Mouse (Mus musculus) midbrain, postnatal 0 days (tissue): ENCODE results near the gene Slc24a1. TPM values are rescaled to one million over a fixed set of nuclear protein-coding genes. Genes with fewer than 3 reads are reported as not detected.

Experiments used
- ATAC-seq: fragments of 200-750 bp; cut with Nextera tagmentation; 2 replicates; pipeline ENCODE4 v1.8.0; 2017; ENCODE audit warnings: moderate number of reproducible peaks, mild to moderate bottlenecking, moderate TSS enrichment, moderate library complexity; ENCODE audit not compliant: low FRiP score
- DNase-seq: peaks from one replicate; pipeline ENCODE4 v3.0.0-alpha.2; 2015; ENCODE audit warnings: low spot score
- H3K27ac ChIP-seq: fragments of 300-500 bp; sonication (generic); 2 replicates; pipeline ENCODE4 v1.5.1; 2014; ENCODE audit warnings: low read depth, mild to moderate bottlenecking, low read length, mixed read lengths
- H3K27me3 ChIP-seq: fragments of 300-500 bp; sonication (generic); 2 replicates; pipeline ENCODE4 v1.6.1; 2014; ENCODE audit warnings: low read length, control low read depth, mixed read lengths; ENCODE audit not compliant: insufficient read depth
- H3K36me3 ChIP-seq: fragments of 300-500 bp; sonication (generic); 2 replicates; pipeline ENCODE4 v1.6.1; 2014; ENCODE audit warnings: low read length, control low read depth, mixed read lengths; ENCODE audit not compliant: insufficient read depth
- H3K4me1 ChIP-seq: fragments of 300-500 bp; sonication (generic); 2 replicates; pipeline ENCODE4 v1.6.1; 2014; ENCODE audit warnings: mild to moderate bottlenecking, control low read depth, antibody characterized with exemption, low read length, mixed read lengths; ENCODE audit not compliant: insufficient read depth
- H3K4me2 ChIP-seq: fragments of 300-500 bp; sonication (generic); 2 replicates; pipeline ENCODE4 v1.6.1; 2014; ENCODE audit warnings: low read depth, mild to moderate bottlenecking, low read length, mixed read lengths; ENCODE audit not compliant: poor library complexity, severe bottlenecking
- H3K4me3 ChIP-seq: fragments of 300-500 bp; sonication (generic); 2 replicates; pipeline ENCODE4 v1.5.1; 2014; ENCODE audit warnings: low read depth, mild to moderate bottlenecking, low read length, moderate library complexity
- H3K9ac ChIP-seq: fragments of 300-500 bp; sonication (generic); replicated peaks from 2 replicates; pipeline ENCODE4 v1.6.1; 2014; ENCODE audit warnings: mild to moderate bottlenecking, low read length, moderate library complexity, mixed read lengths; ENCODE audit not compliant: poor library complexity, severe bottlenecking
- H3K9me3 ChIP-seq: fragments of 300-500 bp; sonication (generic); 2 replicates; pipeline ENCODE4 v1.6.1; 2016; ENCODE audit warnings: low read length, control low read depth
- CTCF ChIP-seq: IDR thresholded peaks from 2 replicates; pipeline ENCODE4 v1.5.1; 2016; ENCODE audit warnings: antibody characterized with exemption, mild to moderate bottlenecking
- WGBS: fragments of 180-500 bp; shearing (Covaris S2); extraction: QIAGEN DNeasy Blood & Tissue Kit; methylation state at CpG from one replicate; pipeline ENCODE4 v1.1.7; 2014; 5-methylcytosine and 5-hydroxymethylcytosine counted together
- polyA plus RNA-seq: library from polyadenylated mRNA; unstranded; fragments of >200 nt; fragmentation: Nextera tagmentation; extraction: Ambion mirVana; gene quantifications from 2 replicates; pipeline ENCODE4 v1.2.1, GENCODE M21; 2015
- total RNA-seq: library from RNA; depleted of rRNA; stranded (reverse); fragments of >200 nt; gene quantifications from 2 replicates; pipeline ENCODE4 v1.2.3, GENCODE M21; 2014

The Slc24a1 gene
- total and polyA plus RNA-seq, 2 experiments from 2014 or later: 0.19 TPM; not detected in 1

DNA sequence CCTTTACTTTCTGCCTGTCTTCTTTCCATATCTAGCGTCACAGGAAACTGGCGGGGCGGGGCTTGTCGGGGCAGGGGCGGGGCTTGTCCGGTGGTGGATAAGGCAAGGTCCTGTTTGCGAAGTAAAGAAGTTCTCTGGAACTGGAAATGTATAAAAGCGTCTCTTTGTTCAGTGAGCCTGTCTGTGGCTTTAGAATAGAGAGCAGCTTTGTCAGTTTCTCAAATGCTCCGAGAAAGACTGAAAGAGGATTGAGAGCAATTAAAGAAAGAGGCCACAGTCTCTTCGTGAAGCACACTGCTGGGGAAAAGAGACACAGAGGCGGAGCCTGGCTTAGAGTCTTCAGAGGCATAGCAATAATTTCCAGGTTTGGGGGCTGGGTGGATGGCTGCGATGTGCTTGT is 4.9 kb upstream of the Slc24a1 start:
- Histone ChIP-seq H3K4me1 (peaks cover 13% of the 10 kb centered on the region; the same call in 1 of the 2 replicates), H3K9ac (no peak overlapping the region), H3K27ac (0 out of 2 replicates have a peak overlapping the region, but pooled peaks have one; percentile 32), H3K9me3 (no peaks in the 10 kb centered on the region), H3K4me3 (no peak overlapping the region), H3K27me3 (no peaks in the 10 kb centered on the region), H3K4me2 (no peak overlapping the region), H3K36me3 (no peaks in the 10 kb centered on the region)
- WGBS: 31% methylated on average over 12 of the region's 12 CpGs
- TF ChIP-seq CTCF: no peak
- ATAC-seq (no peak), DNase-seq (peak; percentile 40)

DNA sequence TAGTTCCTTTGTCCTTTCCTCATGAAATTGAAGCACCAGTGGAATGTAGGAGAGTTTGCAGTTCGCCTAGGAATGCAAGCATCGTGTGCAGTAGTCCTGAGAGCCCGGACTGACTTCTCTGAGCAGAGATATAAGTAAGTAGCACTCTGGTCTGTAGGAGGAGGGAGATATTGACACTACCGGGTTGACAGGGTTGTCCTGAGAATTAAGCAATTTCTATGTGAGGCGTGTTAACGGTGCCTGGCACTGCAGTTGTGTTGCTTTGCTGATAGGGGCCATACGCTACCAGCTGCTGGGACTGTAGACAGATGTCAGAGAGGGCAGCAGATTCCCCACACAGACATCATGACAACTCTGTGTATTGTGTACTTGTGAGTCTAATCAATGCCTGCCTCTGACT is 1.8 kb upstream of the Slc24a1 start:
- H3K9me3 ChIP-seq: no peaks in the 10 kb centered on the region
- H3K36me3 ChIP-seq: no peaks in the 10 kb centered on the region
- ATAC-seq: no peak
- DNase-seq: no peak
- 84% methylated on average over 7 of the region's 7 CpGs for WGBS
- H3K4me2 ChIP-seq: no peak overlapping the region
- no peak overlapping the region for H3K27ac ChIP-seq
- H3K9ac ChIP-seq: no peak overlapping the region
- no peaks in the 10 kb centered on the region for H3K27me3 ChIP-seq
- H3K4me3 ChIP-seq: no peak overlapping the region
- H3K4me1 ChIP-seq: 0 out of 2 replicates have a peak, but pooled peaks cover 14% of the 10 kb centered on the region
- no peak for TF ChIP-seq CTCF

DNA sequence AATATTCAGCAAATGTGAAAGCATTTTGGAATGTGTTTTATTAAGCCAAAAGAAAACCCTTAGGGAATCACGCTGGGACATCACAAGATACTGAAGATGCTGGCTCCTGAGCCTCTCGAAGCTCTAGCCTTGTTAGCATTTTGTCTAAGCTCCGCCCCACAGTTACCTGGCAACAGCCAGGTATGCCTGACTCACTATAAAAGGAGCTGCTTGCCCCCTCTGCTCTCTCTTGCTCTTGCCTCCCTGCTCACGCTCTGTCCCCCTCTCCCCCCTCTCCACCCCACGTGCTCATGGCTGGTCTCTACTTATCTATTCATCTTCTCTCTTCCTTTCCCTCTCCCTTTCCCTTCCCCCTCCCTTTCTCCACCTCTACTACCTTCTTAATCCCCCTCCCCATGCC is 648 bp upstream of the Slc24a1 start:
- 0 out of 2 replicates have a peak, but pooled peaks cover 14% of the 10 kb centered on the region for H3K4me1 ChIP-seq
- DNase-seq (no peak), ATAC-seq (peak; percentile 31; the same call in 1 of the 2 replicates)
- no peak overlapping the region for H3K27ac ChIP-seq
- no peaks in the 10 kb centered on the region for H3K27me3 ChIP-seq
- no peak overlapping the region for H3K9ac ChIP-seq
- H3K4me3 ChIP-seq: no peak overlapping the region
- no peaks in the 10 kb centered on the region for H3K9me3 ChIP-seq
- 10% methylated on average over 5 of the region's 5 CpGs for WGBS
- no peaks in the 10 kb centered on the region for H3K36me3 ChIP-seq
- TF ChIP-seq CTCF: no peak
- 0 out of 2 replicates have a peak overlapping the region, but pooled peaks have one; percentile 9 for H3K4me2 ChIP-seq

DNA sequence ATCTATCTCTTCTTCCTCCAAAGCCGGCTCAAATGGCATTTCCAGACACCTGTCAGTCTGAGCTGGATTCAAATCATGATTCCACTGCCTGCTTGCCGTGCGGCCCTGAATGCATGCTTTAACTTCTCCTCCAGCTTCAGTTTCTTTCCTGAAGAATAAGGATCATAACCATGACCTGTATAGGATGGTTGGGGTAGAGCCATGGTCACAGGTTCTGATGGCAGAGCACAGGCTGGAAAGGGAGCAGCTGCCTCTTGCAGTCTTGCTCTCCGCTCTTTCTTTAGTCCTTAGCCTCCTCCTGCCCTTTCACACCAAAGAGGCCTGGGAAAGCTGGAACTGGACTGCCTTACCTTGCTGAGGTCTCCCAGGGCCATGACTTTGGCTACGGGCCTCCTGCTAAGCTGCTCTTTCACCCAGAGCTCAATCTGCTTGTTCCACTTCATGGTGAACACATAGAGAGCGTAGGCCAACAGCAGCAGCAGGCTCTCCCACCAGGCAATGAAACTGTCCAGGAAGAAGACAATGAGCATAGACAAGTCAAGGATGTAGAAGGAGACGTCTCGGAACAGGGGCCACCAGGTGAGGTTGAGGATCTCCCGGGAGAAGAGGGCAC is 3.8 kb downstream of the Slc24a1 start:
- H3K4me3 ChIP-seq: no peak overlapping the region
- DNase-seq (no peak), ATAC-seq (no peak)
- no peak for TF ChIP-seq CTCF
- H3K27ac ChIP-seq: no peak overlapping the region
- H3K27me3 ChIP-seq: no peaks in the 10 kb centered on the region
- WGBS: 88% methylated on average over 9 of the region's 9 CpGs
- no peak overlapping the region for H3K4me2 ChIP-seq
- H3K9ac ChIP-seq: no peak overlapping the region
- H3K4me1 ChIP-seq: 0 out of 2 replicates have a peak, but pooled peaks cover 11% of the 10 kb centered on the region
- no peaks in the 10 kb centered on the region for H3K9me3 ChIP-seq
- no peaks in the 10 kb centered on the region for H3K36me3 ChIP-seq

DNA sequence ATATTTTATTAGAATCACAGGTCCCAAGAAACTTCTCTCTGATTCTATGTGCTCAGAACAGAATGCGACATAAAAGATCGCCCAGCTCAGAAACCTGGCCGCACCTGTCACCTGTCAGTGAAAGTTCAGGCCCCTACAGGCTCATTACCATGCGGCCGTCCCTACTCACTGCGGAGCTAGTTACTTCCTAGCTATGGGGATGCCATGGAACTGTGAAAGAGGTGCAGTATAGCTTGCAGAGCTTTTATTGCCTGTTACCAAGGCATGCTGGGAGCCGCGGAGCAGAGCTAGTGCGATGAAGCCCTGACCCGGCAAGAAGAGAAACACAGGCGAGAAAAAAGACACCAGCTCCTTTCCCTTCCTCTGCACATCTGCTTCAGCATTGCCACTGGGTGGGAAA is 7.4 kb downstream of the Slc24a1 start:
- DNase-seq: no peak
- H3K36me3 ChIP-seq: no peaks in the 10 kb centered on the region
- H3K4me1 ChIP-seq: no peaks in the 10 kb centered on the region
- no peak overlapping the region for H3K4me3 ChIP-seq
- no peaks in the 10 kb centered on the region for H3K27me3 ChIP-seq
- no peak for TF ChIP-seq CTCF
- no peak overlapping the region for H3K27ac ChIP-seq
- no peak for ATAC-seq
- H3K9ac ChIP-seq: no peak overlapping the region
- no peak overlapping the region for H3K4me2 ChIP-seq
- 26% methylated on average over 11 of the region's 11 CpGs for WGBS
- H3K9me3 ChIP-seq: no peaks in the 10 kb centered on the region

DNA sequence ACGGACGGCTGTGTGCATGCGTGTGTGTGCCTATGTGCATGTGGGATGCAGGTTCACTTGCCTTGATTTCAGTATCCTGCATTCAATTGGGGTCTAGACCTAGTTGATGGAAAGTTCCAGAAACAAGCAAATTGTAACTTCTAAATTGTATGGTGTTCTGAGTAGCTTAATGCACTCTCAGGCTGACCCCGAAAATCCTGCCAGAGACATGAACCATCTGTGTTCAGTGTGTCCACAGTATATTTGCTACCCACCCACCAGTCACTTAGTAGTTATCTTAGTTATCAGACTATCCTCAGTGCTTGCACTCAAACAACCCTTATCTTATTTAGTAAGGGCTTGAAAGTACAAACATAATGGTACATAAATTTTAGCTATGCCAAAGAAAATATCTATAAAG is 9.8 kb downstream of the Slc24a1 start:
- Histone ChIP-seq H3K4me1 (no peaks in the 10 kb centered on the region), H3K9me3 (no peaks in the 10 kb centered on the region), H3K27me3 (no peaks in the 10 kb centered on the region), H3K36me3 (no peaks in the 10 kb centered on the region), H3K27ac (no peak overlapping the region), H3K4me3 (no peak overlapping the region), H3K4me2 (no peak overlapping the region), H3K9ac (no peak overlapping the region)
- DNase-seq (no peak), ATAC-seq (no peak)
- TF ChIP-seq CTCF: no peak
- 84% methylated on average over 4 of the region's 4 CpGs for WGBS
